Mouse (Mus musculus) hindbrain, embryonic 11.5 days (tissue): ENCODE results near the gene Wdr25. TPM values are rescaled to one million over a fixed set of nuclear protein-coding genes. Genes with fewer than 3 reads are reported as not detected.

Experiments used
- ATAC-seq: fragments of 200-750 bp; cut with Nextera tagmentation; 2 replicates; pipeline ENCODE4 v1.8.0; 2017; ENCODE audit warnings: mild to moderate bottlenecking, moderate TSS enrichment, moderate library complexity; ENCODE audit not compliant: low FRiP score
- DNase-seq: peaks from one replicate; pipeline ENCODE4 v3.0.0-alpha.2; 2015; ENCODE audit warnings: low spot score
- H3K27ac ChIP-seq: fragments of 300-500 bp; sonication (generic); 2 replicates; pipeline ENCODE4 v1.5.1; 2014; ENCODE audit warnings: mild to moderate bottlenecking, low read depth, low read length
- H3K27me3 ChIP-seq: fragments of 300-500 bp; sonication (generic); 2 replicates; pipeline ENCODE4 v1.6.1; 2014; ENCODE audit warnings: mild to moderate bottlenecking, low read length, moderate library complexity, mixed read lengths; ENCODE audit not compliant: control insufficient read depth, insufficient read depth
- H3K36me3 ChIP-seq: fragments of 300-500 bp; sonication (generic); 2 replicates; pipeline ENCODE4 v1.6.1; 2014; ENCODE audit warnings: mild to moderate bottlenecking, low read length, moderate library complexity, mixed read lengths; ENCODE audit not compliant: control insufficient read depth, insufficient read depth
- H3K4me1 ChIP-seq: fragments of 300-500 bp; sonication (generic); replicated peaks from 2 replicates; pipeline ENCODE4 v1.6.1; 2014; ENCODE audit warnings: low read length, mixed read lengths; ENCODE audit not compliant: control insufficient read depth, insufficient read depth
- H3K4me2 ChIP-seq: fragments of 300-500 bp; sonication (generic); replicated peaks from 2 replicates; pipeline ENCODE4 v1.6.1; 2014; ENCODE audit warnings: mild to moderate bottlenecking, low read depth, low read length
- H3K4me3 ChIP-seq: fragments of 300-500 bp; sonication (generic); 2 replicates; pipeline ENCODE4 v1.5.1; 2014; ENCODE audit warnings: low read depth, low read length
- H3K9ac ChIP-seq: fragments of 300-500 bp; sonication (generic); 2 replicates; pipeline ENCODE4 v1.6.1; 2014; ENCODE audit warnings: low read depth, low read length
- H3K9me3 ChIP-seq: fragments of 300-500 bp; sonication (generic); 2 replicates; pipeline ENCODE4 v1.6.1; 2016; ENCODE audit warnings: low read length; ENCODE audit not compliant: control insufficient read depth
- WGBS: fragments of 180-500 bp; shearing (Covaris S2); extraction: QIAGEN DNeasy Blood & Tissue Kit; methylation state at CpG from one replicate; pipeline ENCODE4 v1.1.7; 2014; 5-methylcytosine and 5-hydroxymethylcytosine counted together
- polyA plus RNA-seq: library from polyadenylated mRNA; unstranded; fragments of >200 nt; fragmentation: Nextera tagmentation; extraction: Ambion mirVana; gene quantifications from 2 replicates; pipeline ENCODE4 v1.2.1, GENCODE M21; 2014

Gene Wdr25
- polyA plus RNA-seq, 1 experiment from 2014 or later = 5.4 TPM

DNA sequence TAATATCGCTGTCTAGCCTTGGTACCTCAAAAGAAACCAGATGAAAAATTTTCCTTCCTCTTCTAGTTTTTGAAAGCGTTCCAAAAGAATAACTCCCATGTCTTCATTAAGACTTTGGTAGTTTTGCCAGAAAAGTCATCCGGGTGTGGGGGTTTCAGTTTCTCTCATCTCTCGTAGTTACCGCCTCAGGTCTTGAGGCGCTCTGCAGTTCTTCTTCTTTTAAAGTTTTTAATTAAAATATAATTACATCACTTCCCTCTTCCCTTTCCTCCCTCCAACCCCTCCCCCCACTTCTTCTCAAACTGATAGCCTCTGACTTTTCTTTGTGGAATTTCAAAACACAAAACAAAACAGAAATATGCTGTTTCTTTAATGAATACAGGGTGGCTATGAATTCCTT lies 180.7 kb downstream of the Wdr25 start:
- WGBS = 90% methylated on average over 6 of the region's 6 CpGs
- Histone ChIP-seq H3K36me3 (no peaks in the 10 kb centered on the region), H3K27me3 (no peaks in the 10 kb centered on the region), H3K4me2 (no peak overlapping the region), H3K27ac (no peak overlapping the region), H3K4me3 (no peak overlapping the region), H3K9ac (no peak overlapping the region), H3K4me1 (no peaks in the 10 kb centered on the region), H3K9me3 (no peaks in the 10 kb centered on the region)
- ATAC-seq (no peak), DNase-seq (no peak)

DNA sequence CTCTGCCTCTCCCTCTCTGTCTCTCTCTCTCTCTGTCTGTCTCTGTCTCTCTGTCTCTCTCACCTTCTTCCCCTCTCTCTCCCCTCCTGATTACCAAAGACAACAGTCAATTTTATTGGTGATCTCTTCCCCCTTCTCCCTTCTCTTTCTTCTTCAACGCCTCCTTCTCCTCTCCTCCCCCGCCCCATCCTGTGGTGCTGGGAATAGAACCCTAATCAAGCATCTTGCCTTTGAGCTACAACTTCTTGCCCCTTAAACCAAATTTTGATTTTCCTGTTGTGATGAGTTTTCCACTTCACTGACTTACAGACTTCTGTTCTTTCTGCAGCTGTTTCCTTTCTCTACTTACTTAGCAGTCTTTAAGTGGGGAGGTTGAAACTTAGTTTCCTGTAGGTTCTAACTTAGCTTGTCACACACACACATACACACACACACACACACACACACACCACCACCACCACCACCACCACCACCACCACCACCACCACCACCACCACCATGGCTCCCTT lies 181.4 kb downstream of the Wdr25 start:
- WGBS = 80% methylated on average over 2 of the region's 2 CpGs
- Histone ChIP-seq H3K9ac (no peak overlapping the region), H3K27ac (no peak overlapping the region), H3K27me3 (no peaks in the 10 kb centered on the region), H3K4me3 (no peak overlapping the region), H3K4me2 (no peak overlapping the region), H3K9me3 (no peaks in the 10 kb centered on the region), H3K36me3 (no peaks in the 10 kb centered on the region), H3K4me1 (no peaks in the 10 kb centered on the region)
- DNase-seq = no peak
- no peak for ATAC-seq

DNA sequence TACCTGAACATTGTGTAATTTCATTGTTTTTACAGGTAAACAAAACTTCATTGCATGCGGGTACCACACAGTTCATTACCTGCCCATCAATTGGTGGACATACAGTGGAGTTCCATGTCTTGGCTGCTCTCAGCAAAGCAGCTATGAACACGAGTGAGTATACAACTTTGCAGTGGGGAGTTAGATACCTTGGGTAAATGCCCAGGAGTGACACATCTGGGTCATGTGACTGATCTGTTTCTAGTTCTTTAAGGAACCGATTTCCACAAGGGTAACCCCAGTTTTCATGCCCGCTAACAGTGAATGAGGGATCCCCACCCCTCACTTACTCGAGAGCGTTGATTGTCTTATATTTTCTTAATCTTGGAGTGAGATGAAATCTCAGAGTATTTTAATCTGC lies 183.6 kb downstream of the Wdr25 start:
- H3K4me2 ChIP-seq = no peak overlapping the region
- H3K27ac ChIP-seq = no peak overlapping the region
- H3K4me1 ChIP-seq = no peaks in the 10 kb centered on the region
- 85% methylated on average over 6 of the region's 6 CpGs for WGBS
- no peak overlapping the region for H3K9ac ChIP-seq
- H3K9me3 ChIP-seq = no peaks in the 10 kb centered on the region
- no peak overlapping the region for H3K4me3 ChIP-seq
- no peaks in the 10 kb centered on the region for H3K27me3 ChIP-seq
- H3K36me3 ChIP-seq = no peaks in the 10 kb centered on the region
- DNase-seq (no peak), ATAC-seq (no peak)

Other genes with a start within 250 kb of the Wdr25 start
- gene Degs2, start 191.3 kb upstream of the Wdr25 start, polyA plus RNA-seq = 0.59 and 2.7 TPM in 2 replicates
- 17.4 and 21.1 TPM in 2 replicates for gene Yy1, start 100.7 kb upstream of the Wdr25 start, polyA plus RNA-seq
- 10.5 and 12.0 TPM in 2 replicates for gene Slc25a29, start 57.7 kb upstream of the Wdr25 start, polyA plus RNA-seq
- 9.3 and 10.1 TPM in 2 replicates for gene Slc25a47, start 57.6 kb upstream of the Wdr25 start, polyA plus RNA-seq
- 112 and 119 TPM in 2 replicates for gene Wars, start 543 bp downstream of the Wdr25 start, polyA plus RNA-seq
- gene Begain, start 174.6 kb downstream of the Wdr25 start, polyA plus RNA-seq = 13.0 and 16.1 TPM in 2 replicates